Mouse (Mus musculus) embryonic facial prominence, embryonic 10.5 days (tissue): ENCODE data around the gene Stpg4. TPM values are rescaled to one million over a fixed set of nuclear protein-coding genes. Genes with fewer than 3 reads are reported as not detected.

Experiments used
- DNase-seq: peaks from one replicate; pipeline ENCODE4 v3.0.0-alpha.2; 2017; ENCODE audit warnings: low spot score
- H3K27ac ChIP-seq: fragments of 300-500 bp; sonication (generic); replicated peaks from 2 replicates; pipeline ENCODE4 v1.5.1; 2016; ENCODE audit warnings: mild to moderate bottlenecking
- H3K27me3 ChIP-seq: fragments of 300-500 bp; sonication (generic); replicated peaks from 2 replicates; pipeline ENCODE4 v1.6.1; 2016; ENCODE audit warnings: low read depth, mild to moderate bottlenecking; ENCODE audit not compliant: poor library complexity, severe bottlenecking
- H3K36me3 ChIP-seq: fragments of 300-500 bp; sonication (generic); replicated peaks from 2 replicates; pipeline ENCODE4 v1.6.1; 2016; ENCODE audit warnings: mild to moderate bottlenecking, moderate library complexity
- H3K4me1 ChIP-seq: fragments of 300-500 bp; sonication (generic); 2 replicates; pipeline ENCODE4 v1.6.1; 2016
- H3K4me3 ChIP-seq: fragments of 300-500 bp; sonication (generic); 2 replicates; pipeline ENCODE4 v1.5.1; 2016; ENCODE audit warnings: mild to moderate bottlenecking, moderate library complexity
- H3K9me3 ChIP-seq: fragments of 300-500 bp; sonication (generic); 2 replicates; pipeline ENCODE4 v1.6.1; 2016; ENCODE audit warnings: mild to moderate bottlenecking
- WGBS: fragments of 180-500 bp; shearing (Covaris S2); methylation state at CpG from one replicate; pipeline ENCODE4 v1.1.7; 2016; 5-methylcytosine and 5-hydroxymethylcytosine counted together
- polyA plus RNA-seq: library from polyadenylated mRNA; unstranded; fragments of >200 nt; fragmentation: Nextera tagmentation; extraction: Ambion mirVana; gene quantifications from 2 replicates; pipeline ENCODE4 v1.2.1, GENCODE M21; 2016

The Stpg4 gene
- not detected in 2 replicates for polyA plus RNA-seq

DNA sequence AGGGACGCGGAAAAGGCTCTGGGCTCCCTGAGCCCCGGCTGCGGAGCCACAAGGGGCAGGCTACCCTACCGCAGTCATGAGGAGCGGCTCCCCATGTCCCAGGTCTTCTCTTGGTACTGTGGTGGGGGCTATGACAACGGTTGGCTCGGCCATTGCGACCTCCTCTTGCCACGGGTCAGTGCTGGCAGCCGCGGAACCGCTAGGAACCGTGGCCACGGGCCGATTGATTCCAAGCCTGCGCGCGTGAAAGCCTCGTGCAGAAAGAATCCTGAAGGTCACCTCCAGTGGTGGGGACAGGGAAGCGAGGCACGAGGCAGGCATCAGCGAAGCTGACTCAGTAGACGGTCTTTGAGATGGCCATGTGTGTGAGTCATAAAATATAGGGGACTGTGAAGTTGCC lies at the start of gene Stpg4:
Gene Stpg4 (minus strand): TSS at position 231 of the 400 bp plus-strand sequence.
- 55% methylated on average over 24 of the region's 24 CpGs for WGBS
- peaks cover 54% of the 10 kb centered on the region for H3K36me3 ChIP-seq
- DNase-seq = peak; percentile 22
- no peak within 1 kb of the TSS for H3K4me3 ChIP-seq
- H3K4me1 ChIP-seq = 0 out of 2 replicates have a peak, but pooled peaks cover 5% of the 10 kb centered on the region
- H3K27me3 ChIP-seq = no peaks in the 10 kb centered on the region
- H3K9me3 ChIP-seq = no peaks in the 10 kb centered on the region
- no peak within 1 kb of the TSS for H3K27ac ChIP-seq

DNA sequence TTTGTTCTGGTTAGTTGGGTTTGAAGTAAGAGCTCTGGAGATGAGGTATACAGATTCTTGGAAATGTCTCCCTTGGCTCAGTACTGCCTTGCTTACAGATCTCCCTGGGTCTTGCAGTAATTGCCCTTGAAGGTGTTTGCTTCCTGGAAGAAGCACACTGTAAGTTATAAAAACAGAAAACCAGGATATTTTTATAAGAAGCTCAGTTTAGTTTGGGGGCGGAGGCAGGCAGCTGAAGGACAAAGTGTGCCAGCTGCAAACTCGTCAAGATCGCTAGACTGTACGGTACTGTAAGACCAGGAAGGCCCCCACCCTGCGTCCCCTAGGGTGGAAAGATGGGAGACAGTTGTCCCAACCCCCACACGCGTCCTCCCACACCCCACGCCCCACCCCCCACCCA lies 47.8 kb upstream of the Stpg4 start:
- Histone ChIP-seq H3K4me1 (peaks cover 28% of the 10 kb centered on the region), H3K27me3 (peaks cover 45% of the 10 kb centered on the region), H3K9me3 (no peaks in the 10 kb centered on the region), H3K27ac (no peak overlapping the region), H3K4me3 (no peak overlapping the region), H3K36me3 (no peaks in the 10 kb centered on the region)
- WGBS = 56% methylated on average over 8 of the region's 8 CpGs
- no peak for DNase-seq

DNA sequence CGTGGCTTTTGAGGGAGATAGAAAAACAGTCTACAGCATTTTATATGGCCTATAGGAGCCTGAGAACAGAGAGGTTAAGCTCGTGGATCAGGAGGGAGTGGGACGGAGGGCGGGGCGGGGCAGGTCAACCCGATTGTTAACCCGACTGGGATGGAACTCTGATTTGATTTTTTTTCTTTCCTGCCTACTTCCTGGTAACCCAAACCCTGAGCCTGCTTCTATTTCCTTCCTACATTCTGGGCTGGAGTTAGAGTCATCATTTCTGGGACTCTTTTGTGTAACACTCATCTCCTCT lies 46.9 kb upstream of the Stpg4 start:
- Histone ChIP-seq H3K27me3 (peaks cover 45% of the 10 kb centered on the region), H3K36me3 (no peaks in the 10 kb centered on the region), H3K4me3 (peak overlapping the region; percentile 56), H3K27ac (0 out of 2 replicates have a peak overlapping the region, but pooled peaks have one; percentile 19), H3K9me3 (no peaks in the 10 kb centered on the region), H3K4me1 (peaks cover 28% of the 10 kb centered on the region)
- WGBS = 0% methylated on average over 7 of the region's 7 CpGs
- no peak for DNase-seq

DNA sequence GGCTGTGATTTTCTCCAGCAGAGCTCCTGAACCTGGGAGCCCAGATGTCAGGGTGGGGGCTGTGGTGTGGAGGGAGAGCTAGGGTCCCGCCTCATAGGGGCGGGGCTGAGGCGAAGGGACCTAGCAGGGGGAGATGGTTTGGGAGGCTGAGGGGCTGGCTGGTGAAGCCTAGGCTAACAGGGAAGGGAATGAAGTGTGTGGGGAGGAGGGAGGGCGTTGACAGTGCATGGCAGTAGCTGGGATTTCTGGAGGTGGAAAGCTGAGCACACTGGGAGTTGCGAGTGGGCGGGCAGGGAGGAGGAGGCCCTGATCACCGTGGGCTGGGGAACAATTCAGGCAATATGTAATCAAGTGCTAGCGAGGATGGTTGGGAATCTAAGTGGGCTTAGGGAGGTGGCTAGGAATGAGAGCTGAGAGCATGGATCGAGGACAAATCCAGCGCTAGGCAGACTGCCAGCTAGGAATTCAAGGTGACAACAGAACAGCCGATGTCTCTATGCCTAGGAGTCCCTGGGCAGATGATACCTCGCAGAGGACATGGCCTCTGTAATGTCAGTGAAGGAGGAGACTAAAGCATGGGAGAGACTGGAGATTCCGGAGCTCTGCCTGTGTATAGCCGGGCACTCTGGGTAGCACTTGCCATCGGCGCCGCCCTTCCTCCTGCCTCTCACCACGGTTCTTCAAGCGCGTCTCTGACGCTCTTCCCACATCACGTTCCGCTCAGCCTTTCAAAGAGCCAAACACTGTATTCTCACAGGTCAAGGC lies 46.4 kb upstream of the Stpg4 start:
- Histone ChIP-seq H3K4me3 (peak overlapping the region; percentile 56), H3K27me3 (peaks cover 45% of the 10 kb centered on the region), H3K4me1 (peaks cover 28% of the 10 kb centered on the region), H3K9me3 (no peaks in the 10 kb centered on the region), H3K36me3 (no peaks in the 10 kb centered on the region), H3K27ac (peak overlapping the region; percentile 59)
- WGBS = under 1% methylated on average over 23 of the region's 23 CpGs
- peak; percentile 52 for DNase-seq

DNA sequence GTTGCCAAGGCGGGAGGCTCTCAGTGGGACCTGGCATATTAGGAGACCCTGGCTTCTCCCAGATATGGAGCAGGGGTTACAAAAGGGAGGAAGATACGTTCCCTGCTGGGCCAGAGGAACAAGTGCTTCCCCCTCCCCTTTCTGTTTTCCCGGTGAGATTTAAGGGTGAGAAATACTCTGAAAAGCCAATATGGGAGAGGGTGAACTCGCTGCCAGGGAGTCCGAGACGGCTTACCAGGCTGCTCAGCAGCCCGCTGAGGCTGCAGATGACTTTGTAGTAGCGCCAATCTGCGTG lies 45.8 kb upstream of the Stpg4 start:
- H3K4me1 ChIP-seq = peaks cover 28% of the 10 kb centered on the region
- H3K27ac ChIP-seq = peak overlapping the region; percentile 59; the same call in 1 of the 2 replicates
- peak overlapping the region; percentile 56 for H3K4me3 ChIP-seq
- H3K27me3 ChIP-seq = peaks cover 45% of the 10 kb centered on the region
- no peak for DNase-seq
- H3K36me3 ChIP-seq = no peaks in the 10 kb centered on the region
- no peaks in the 10 kb centered on the region for H3K9me3 ChIP-seq
- WGBS = 7% methylated on average over 9 of the region's 9 CpGs

DNA sequence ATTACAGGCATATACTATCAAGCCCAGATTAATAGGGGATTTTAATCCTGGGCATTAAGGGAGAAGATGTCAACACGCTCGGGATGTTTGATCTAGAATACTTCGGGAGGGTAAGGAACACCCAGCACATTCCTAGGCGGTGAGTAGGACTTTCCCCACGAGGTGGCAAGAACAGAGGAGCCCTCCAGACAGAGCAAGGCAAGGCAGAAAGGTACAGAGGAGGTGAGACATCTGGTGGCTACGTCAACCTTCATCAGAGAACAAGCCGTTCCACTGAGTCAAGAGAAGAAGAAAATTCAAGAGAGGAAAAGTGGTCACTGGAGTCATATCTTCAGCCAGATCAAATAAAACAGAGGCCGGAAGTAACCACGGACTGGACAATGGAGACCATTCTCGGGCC lies 45.3 kb upstream of the Stpg4 start:
- no peak for DNase-seq
- no peaks in the 10 kb centered on the region for H3K9me3 ChIP-seq
- H3K27ac ChIP-seq = no peak overlapping the region
- WGBS = 54% methylated on average over 10 of the region's 10 CpGs
- H3K4me1 ChIP-seq = peaks cover 28% of the 10 kb centered on the region
- H3K36me3 ChIP-seq = no peaks in the 10 kb centered on the region
- H3K4me3 ChIP-seq = no peak overlapping the region
- peaks cover 45% of the 10 kb centered on the region for H3K27me3 ChIP-seq

DNA sequence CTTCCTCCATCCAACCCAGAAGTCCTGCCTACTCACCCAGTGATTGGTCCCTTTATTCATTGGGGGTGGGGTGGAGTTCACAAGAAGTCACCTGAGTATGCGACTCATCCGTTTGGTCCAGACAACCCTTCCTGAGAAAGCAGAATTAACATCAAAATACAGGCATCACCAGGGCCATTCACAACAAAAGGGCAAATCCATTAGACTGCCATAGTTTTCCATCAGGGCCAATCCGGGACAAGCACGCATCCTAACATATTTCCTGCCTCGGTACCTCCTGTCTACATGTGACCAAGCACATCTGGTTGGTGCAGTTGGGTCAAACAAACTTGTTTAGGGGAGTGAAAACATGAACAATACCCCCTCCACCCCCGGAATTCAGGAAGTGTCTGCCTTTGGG lies 44.1 kb upstream of the Stpg4 start:
- no peaks in the 10 kb centered on the region for H3K9me3 ChIP-seq
- H3K27me3 ChIP-seq = peaks cover 45% of the 10 kb centered on the region
- 63% methylated on average over 6 of the region's 6 CpGs for WGBS
- H3K27ac ChIP-seq = no peak overlapping the region
- H3K4me3 ChIP-seq = no peak overlapping the region
- peaks cover 33% of the 10 kb centered on the region for H3K4me1 ChIP-seq
- H3K36me3 ChIP-seq = no peaks in the 10 kb centered on the region
- DNase-seq = no peak

DNA sequence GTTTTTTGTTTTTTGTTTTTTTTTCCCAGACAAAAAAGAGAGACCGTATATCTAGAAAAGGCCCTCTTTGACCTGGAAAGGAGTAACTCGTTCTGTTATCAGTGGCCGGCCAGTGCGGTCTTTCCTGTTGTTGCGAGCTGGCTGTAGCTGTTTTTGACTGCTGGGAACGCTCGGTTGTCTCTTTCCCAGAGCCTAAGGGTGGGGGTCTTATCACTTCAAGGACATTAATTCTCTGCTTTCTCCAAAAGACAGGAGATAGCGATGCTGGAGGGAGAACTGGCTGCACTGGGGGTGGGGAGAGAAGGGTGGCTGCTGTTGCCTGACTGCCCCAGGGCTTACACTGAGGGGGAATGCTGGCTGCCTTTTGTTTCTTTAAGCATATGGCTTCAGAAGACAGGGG lies 43.3 kb upstream of the Stpg4 start:
- no peak for DNase-seq
- no peak overlapping the region for H3K4me3 ChIP-seq
- 60% methylated on average over 8 of the region's 8 CpGs for WGBS
- H3K4me1 ChIP-seq = peaks cover 33% of the 10 kb centered on the region
- no peaks in the 10 kb centered on the region for H3K36me3 ChIP-seq
- H3K27ac ChIP-seq = no peak overlapping the region
- no peaks in the 10 kb centered on the region for H3K9me3 ChIP-seq
- H3K27me3 ChIP-seq = peaks cover 39% of the 10 kb centered on the region

DNA sequence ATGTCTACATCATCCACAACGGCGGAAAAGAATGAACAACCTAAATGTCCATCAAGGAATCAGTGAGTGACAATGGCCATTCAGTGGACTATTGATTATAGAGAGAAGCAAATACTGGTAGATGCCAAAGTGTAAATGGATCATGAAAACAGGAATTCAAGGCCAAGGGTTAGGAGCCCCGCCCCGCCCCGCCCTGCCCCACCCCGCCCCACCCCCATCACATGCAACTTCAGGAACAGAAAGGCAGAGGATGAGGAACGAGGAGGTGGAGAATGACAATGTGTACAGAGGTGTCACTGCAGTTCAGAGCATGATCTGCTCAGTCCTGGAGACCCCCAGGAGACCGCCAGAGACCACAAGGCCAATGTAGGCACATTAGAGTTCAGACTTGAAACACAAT lies 42.7 kb upstream of the Stpg4 start:
- no peak overlapping the region for H3K27ac ChIP-seq
- no peaks in the 10 kb centered on the region for H3K9me3 ChIP-seq
- no peaks in the 10 kb centered on the region for H3K36me3 ChIP-seq
- WGBS = 69% methylated on average over 8 of the region's 8 CpGs
- peaks cover 29% of the 10 kb centered on the region for H3K4me1 ChIP-seq
- H3K27me3 ChIP-seq = peaks cover 34% of the 10 kb centered on the region
- no peak overlapping the region for H3K4me3 ChIP-seq
- DNase-seq = no peak

DNA sequence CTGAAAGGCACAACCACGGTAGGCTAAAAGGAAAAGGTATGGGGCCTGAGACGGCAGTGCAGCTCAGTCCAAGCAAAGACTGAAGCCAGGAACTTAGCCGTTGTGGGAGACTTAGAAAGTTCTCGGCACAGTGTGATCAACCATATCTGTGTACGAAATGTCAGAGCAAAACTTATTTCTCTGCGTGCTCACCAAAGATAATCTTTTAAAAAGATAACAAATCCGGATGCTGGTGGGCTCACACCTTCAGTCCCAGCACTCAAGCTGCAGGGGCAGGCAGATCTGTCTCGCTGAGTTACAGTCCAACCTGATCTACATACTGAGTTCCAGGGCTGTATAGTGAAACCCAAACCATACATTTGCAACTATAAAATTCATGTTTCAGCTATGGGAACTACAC lies 41.9 kb upstream of the Stpg4 start:
- no peak overlapping the region for H3K27ac ChIP-seq
- no peak for DNase-seq
- WGBS = 88% methylated on average over 8 of the region's 8 CpGs
- peaks cover 25% of the 10 kb centered on the region for H3K27me3 ChIP-seq
- no peaks in the 10 kb centered on the region for H3K9me3 ChIP-seq
- H3K4me1 ChIP-seq = peaks cover 21% of the 10 kb centered on the region
- no peaks in the 10 kb centered on the region for H3K36me3 ChIP-seq
- H3K4me3 ChIP-seq = no peak overlapping the region

DNA sequence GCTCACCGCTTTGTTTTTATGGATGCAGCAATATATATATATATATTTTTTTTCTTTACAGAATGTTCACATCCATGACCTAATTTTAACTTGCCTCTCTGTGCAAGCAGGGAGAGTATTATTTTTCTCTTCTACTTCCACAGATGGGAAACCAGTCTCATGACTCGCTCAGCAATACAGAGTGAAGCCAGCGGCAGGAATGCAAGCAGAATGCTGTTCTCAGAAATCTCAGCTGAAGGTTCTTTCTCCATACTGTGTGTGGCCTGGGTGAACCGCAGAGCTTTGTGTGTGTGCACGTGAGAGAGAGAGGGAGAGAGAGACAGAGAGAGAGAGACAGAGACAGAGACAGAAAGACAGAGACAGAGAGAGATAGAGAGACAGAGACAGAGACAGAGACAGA lies 41.1 kb upstream of the Stpg4 start:
- Histone ChIP-seq H3K9me3 (no peaks in the 10 kb centered on the region), H3K36me3 (no peaks in the 10 kb centered on the region), H3K4me1 (peaks cover 13% of the 10 kb centered on the region), H3K4me3 (no peak overlapping the region), H3K27ac (no peak overlapping the region), H3K27me3 (peaks cover 19% of the 10 kb centered on the region)
- no peak for DNase-seq
- 87% methylated on average over 5 of the region's 5 CpGs for WGBS

DNA sequence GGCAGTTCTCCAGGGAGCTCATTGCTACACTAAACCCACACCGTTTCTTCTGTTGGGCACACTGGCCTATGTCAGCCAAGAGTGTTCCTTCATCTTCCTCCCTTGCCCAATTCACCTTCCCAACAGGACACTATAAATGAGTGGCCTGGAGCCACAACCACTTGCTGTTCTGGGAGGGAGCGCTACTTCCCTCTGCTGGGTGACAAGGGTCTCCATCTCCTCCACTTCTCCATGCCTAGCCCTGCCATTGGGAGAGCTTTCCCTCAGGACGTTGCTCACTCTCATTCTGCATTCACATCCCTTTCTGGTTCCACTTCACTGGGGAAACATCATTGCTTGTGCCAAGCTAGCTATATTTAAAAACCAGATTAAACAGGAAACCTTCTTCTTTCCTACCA lies 34.0 kb upstream of the Stpg4 start:
- WGBS = 43% methylated on average over 3 of the region's 3 CpGs

DNA sequence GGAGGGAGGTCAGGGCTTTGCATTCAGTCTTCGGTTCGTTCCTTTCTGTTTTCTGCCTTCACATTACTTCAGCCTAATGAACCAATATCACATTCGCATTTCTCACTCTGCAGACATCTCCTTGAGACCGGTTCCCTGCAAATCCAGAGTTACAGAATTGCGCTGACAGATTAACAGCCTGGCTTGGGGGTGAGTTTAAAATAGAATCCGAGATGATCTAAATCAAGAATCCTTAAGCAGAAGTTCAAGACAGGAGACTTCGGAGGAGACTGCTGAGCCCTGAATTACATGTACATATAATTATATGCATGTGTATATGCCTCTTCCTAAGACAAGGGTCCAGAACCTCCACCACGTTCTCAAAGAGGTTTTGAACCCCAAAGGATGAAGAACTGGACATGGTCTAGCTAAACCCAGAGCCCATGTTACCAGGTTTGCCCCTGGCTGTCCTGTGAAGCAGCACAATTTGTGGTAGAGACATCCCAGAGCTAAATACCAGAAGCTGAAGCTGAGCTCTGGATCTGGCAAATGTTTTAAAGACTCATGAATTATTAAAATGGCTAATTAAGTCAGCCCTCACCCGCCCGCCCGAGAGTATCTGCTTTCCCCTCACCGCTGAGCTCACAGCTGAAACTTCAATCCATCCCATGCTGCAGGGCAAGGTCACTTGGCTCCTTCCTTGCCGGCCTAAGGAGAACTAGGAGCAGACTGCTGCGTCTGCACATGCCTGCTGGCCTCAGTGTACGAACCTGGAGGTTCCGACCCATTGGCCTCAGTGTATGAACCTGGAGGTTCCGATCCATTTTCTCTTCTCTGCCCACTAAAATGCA lies 33.3 kb upstream of the Stpg4 start:
- Histone ChIP-seq H3K27me3 (peaks cover 25% of the 10 kb centered on the region), H3K4me3 (peak overlapping the region; percentile 37; the same call in 1 of the 2 replicates), H3K4me1 (peaks cover 47% of the 10 kb centered on the region), H3K36me3 (no peaks in the 10 kb centered on the region), H3K9me3 (no peaks in the 10 kb centered on the region), H3K27ac (no peak overlapping the region)
- peak; percentile 49 for DNase-seq
- 28% methylated on average over 17 of the region's 17 CpGs for WGBS

More for the DNA sequence above, 34.0 kb upstream of the Stpg4 start:
- peaks cover 25% of the 10 kb centered on the region for H3K27me3 ChIP-seq
- no peak overlapping the region for H3K4me3 ChIP-seq
- DNase-seq = no peak
- H3K27ac ChIP-seq = no peak overlapping the region
- H3K36me3 ChIP-seq = no peaks in the 10 kb centered on the region
- H3K9me3 ChIP-seq = no peaks in the 10 kb centered on the region
- peaks cover 47% of the 10 kb centered on the region for H3K4me1 ChIP-seq
